Mouse (Mus musculus): Measurements from ENCODE around the gene Ilf3.

The Ilf3 gene

DNA sequence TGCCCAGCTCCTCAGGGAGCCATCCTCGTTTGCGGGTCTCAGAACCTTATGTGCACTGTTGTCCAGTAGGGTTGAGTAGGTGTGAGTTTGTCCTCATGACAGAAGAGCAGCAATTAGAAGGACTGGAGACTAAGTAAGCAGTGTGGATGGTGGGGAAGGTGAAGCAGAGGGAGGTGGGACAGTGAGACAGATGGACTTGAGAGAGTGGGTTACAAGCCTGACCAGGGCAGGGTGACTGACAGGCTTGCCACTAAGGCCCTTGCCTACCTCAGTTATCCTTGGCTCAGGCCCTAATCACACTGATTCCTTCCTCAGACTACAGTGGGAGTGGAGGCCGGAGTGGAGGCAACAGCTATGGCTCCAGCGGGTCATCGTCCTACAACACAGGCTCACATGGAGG, 36.1 kb downstream of the Ilf3 start:
- no peak for DNase-seq (ENCODE audit: low read depth)

- no peak for DNase-seq (ENCODE audit: low read depth)
Measured at GRCm38 (mm10) chr9:21405525-21405924, 37.9 kb downstream of the Ilf3 start.

GRCm38 (mm10) chr9:21407951-21408350, 40.3 kb downstream of the Ilf3 start:
- no peak for DNase-seq (ENCODE audit: low read depth)

DNA sequence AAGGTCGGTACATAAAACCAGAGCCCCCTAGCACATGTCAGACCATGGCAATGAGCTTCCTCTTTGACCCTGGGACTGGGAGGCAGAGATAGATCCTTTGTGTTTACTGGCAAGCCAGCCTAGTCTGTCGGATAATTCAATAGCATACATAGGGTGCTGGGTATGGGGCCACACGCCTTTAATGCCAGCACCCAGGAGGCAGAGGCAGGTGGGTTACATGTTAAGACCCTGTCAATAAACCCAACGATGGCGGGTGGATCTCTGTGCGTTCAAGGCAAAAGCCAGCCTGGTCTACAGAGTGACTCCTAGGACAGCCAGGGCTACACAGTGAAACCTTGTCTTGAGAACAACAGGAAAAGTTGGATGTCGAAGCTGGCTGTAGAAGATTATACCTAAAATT, 41.0 kb downstream of the Ilf3 start:
- DNase-seq (ENCODE audit: low read depth) = no peak

GRCm38 (mm10) chr9:21409592-21410317, 42.1 kb downstream of the Ilf3 start:
- DNase-seq (ENCODE audit: low read depth) = peak; percentile 92

GRCm38 (mm10) chr9:21411669-21412550, 44.2 kb downstream of the Ilf3 start, which contains the start of gene Qtrt1:
Qtrt1 (plus strand) TSS chr9:21411837.
- DNase-seq (ENCODE audit: low read depth) = peak; percentile 94

- DNase-seq (ENCODE audit: low read depth) = no peak
Measured at GRCm38 (mm10) chr9:21417866-21418265, 50.2 kb downstream of the Ilf3 start.

DNA sequence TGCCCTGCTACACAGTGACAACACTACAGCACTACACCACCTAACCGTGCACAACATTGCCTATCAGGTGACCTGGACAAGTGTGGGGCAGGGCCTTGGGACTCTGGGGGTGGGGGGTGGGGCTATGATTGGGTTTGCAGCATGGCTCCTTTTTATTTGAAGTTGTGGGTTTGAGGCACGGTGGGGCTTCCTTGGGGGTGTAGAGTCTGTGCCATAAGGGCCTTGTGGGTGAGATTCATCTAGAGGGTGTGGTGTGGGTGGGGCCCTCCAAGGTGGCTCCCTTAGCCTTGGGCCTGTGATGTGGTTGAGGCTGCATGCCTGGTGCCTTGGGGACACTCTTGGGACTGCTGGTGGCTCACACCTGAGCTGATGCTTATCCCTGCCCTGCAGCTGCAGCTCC, 52.0 kb downstream of the Ilf3 start:
- DNase-seq (ENCODE audit: low read depth) = peak; percentile 51

- peak; percentile 100 for DNase-seq (ENCODE audit: low read depth)
Measured at GRCm38 (mm10) chr9:21424631-21425555, 57.2 kb downstream of the Ilf3 start, which contains the start of gene Dnm2. Dnm2 (plus strand) TSS chr9:21424908.

DNA sequence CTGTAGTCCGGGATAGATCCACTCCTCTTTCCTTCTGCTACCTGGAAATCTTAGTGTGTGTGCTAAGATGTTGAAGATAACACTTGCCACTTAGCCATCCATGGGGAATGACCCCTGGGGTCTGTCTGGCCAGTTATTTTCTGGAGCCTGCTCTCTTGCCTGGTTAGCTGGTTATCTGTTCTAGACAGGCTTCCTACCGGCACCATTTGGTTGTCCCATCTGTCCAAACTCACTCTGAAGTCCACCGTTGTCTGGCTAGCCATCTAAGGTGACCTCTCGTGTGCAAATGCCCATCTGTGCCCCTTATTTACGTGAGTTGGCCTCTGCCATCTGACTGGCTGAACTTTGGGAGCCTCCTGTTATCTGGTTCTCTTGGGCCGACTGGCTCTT, 57.9 kb downstream of the Ilf3 start:
- no peak for DNase-seq (ENCODE audit: low read depth)

- peak; percentile 56 for DNase-seq (ENCODE audit: low read depth)
Measured at GRCm38 (mm10) chr9:21426013-21426412, 58.3 kb downstream of the Ilf3 start.

- DNase-seq (ENCODE audit: low read depth) = no peak
Measured at GRCm38 (mm10) chr9:21426525-21426924, 58.9 kb downstream of the Ilf3 start.

DNA sequence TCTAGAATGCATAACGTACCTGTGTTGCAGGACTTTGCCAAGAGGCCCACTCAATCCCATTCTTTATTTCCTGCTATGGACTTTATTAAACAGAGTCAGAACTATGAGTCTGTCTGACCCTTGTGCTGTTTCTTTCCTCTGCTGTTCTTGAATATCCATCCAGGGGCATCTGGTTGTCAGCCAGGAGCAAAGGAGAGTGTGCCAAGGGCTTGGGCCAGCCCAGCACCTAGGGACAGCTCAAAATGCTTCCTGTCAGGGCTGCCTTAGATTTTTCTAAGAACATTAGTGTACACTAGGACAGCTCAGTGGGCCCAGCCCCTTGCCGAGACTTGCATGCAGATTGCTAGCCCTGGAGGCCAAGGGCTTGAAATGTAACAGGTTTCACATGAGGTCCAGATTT, 60.1 kb downstream of the Ilf3 start:
- DNase-seq (ENCODE audit: low read depth) = no peak

GRCm38 (mm10) chr9:21428178-21428577, 60.5 kb downstream of the Ilf3 start:
- DNase-seq (ENCODE audit: low read depth) = no peak

DNA sequence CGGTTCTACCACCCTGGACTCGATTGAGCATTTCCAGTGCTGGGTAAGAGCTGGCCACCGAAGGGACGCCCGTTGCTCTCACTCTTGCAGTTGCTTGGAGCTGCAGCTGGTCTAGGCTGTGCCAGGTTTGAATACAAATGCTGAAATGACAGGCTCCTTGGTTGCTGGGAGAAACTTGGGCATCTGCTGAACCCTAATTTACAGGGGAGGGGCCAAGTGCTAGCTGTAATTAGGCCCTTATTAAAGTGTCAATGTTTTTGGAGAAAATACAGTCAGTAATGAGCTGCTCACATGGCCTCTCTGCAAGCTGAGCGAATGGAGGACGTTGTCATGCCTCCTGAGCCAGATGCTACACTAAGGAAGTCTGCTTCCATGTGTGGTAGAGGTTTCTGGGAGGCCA, 63.1 kb downstream of the Ilf3 start:
- no peak for DNase-seq (ENCODE audit: low read depth)

GRCm38 (mm10) chr9:21432066-21432465, 64.4 kb downstream of the Ilf3 start:
- DNase-seq (ENCODE audit: low read depth) = no peak

- DNase-seq (ENCODE audit: low read depth) = no peak
Measured at GRCm38 (mm10) chr9:21433766-21434165, 66.1 kb downstream of the Ilf3 start.

DNA sequence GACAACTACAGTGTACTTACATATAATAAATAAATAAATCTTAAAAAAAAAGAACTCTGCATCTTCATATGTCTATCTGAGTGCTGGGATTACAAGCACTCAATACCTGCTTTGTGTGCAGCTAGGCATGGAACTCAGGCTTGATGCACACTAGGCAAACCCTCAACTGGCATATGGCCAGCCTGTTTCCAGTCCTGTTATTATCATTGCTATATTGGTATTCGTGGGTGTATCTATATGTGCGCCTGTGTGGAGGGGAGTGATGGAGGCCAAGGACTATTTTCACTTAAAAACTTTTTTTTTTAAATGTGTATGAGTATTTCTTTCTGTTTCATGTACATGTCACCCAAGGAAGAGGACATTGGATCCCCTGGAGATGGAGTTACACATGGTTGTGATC, 66.7 kb downstream of the Ilf3 start:
- DNase-seq (ENCODE audit: low read depth) = no peak

DNA sequence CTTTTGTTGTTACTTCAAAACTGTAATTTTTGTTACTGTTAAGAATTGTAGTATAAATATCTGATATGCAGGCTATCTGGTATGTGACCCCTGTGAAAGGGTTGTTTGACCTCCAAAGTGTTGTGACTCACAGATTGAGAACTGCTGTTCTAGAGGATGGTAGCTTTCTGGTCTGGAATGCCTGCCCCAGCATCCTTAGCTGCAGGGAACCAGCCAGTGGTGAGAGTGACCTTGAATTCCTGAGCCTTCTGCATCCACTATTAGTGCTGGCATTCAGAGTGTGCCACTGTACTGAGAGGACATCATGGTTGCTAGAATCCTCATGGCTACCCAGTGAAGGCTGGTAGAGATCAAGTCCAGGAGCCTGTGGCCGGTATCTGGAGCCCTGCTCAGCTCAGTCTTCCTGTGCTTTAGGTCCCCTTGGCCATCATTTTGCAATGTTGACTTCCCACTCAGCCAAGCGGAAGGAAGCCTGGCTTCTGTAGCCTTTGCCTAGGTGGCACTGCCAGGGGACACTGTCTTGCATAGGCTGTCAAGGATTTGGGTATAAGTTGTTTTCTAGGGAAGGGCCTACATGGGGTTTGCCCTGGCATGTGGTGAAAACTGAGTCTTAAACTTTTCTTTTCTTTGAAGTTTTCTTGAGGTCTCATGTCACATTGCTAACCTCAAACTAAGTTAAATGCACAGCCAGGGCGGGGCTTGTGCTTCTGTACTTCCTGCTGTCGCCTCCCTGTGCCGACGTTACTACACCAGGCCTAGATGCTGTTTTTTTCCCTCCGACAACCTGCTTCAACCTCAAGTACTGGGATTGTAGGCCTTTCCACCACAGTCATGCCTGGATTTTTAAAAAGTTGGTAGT, 68.3 kb downstream of the Ilf3 start:
- peak; percentile 92 for DNase-seq (ENCODE audit: low read depth)

DNA sequence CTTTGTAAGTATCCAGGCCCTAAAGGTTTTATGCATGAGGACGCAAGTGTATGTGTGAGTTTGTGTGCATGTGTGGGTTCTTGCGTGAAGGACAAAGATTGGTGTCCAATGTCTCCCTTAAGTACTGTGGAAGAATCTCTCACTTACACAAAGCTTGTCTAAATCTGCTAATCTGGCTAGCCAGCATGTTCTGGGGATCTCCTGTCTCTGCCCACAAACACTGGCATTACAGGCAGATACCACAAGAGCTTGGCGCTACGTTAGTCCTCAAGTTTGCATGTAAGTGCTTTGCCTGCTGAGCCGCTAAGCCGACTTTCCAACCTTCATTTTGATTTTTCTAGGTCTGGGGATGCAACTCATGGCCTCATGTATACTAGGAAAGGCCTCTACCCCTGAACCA, 69.9 kb downstream of the Ilf3 start:
- no peak for DNase-seq (ENCODE audit: low read depth)

DNA sequence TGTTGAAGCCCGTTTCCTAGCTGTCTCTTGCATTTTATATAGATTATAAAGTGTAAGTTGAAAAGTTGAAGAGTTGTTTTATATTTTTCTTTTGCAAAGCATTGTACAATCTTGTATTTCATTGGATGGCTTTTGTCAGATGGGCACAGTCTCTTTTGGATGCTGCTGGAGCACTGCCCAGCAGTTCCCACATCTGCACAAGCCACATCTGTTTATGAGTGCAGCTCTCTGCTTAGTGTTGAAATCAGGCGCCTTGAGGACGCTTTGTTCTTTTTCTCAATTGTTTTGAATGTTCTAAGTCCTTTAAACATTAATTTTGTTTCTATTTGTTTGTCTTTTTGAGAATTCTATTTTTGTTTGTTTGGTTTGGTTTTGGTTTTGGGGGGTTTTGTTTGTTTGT, 70.5 kb downstream of the Ilf3 start:
- no peak for DNase-seq (ENCODE audit: low read depth)

Measured in induced T-regulatory cell, adult 2 months (primary cell).